Mouse (Mus musculus) cerebellum, adult 2 months (tissue): ENCODE results near the gene Prss58. TPM values are rescaled to one million over a fixed set of nuclear protein-coding genes. Genes with fewer than 3 reads are reported as not detected.

Experiments
- DNase-seq, 2 experiments: peaks; one replicate each; pipeline ENCODE4 v3.0.0; 2021
- H3K27ac ChIP-seq: fragments of 200-500 bp; 2 replicates; pipeline ENCODE4 v1.5.1; 2012; ENCODE audit warnings: low read length, control low read depth, inconsistent platforms; ENCODE audit not compliant: insufficient read depth
- H3K27me3 ChIP-seq: fragments of 200-500 bp; 2 replicates; pipeline ENCODE4 v1.6.1; 2012; ENCODE audit warnings: inconsistent platforms, mild to moderate bottlenecking, low read length, moderate library complexity; ENCODE audit not compliant: control insufficient read depth, insufficient read depth
- H3K4me1 ChIP-seq: fragments of 200-500 bp; 2 replicates; pipeline ENCODE4 v1.6.1; 2011; ENCODE audit warnings: low read length; ENCODE audit not compliant: control insufficient read depth, insufficient read depth
- H3K4me3 ChIP-seq: fragments of 200-500 bp; replicated peaks from 2 replicates; pipeline ENCODE3; 2011; ENCODE audit warnings: mild to moderate bottlenecking, low read depth, low read length, control low read depth; ENCODE audit not compliant: insufficient read depth
- CTCF ChIP-seq: fragments of 200-500 bp; IDR thresholded peaks from 2 replicates; pipeline ENCODE4 v1.5.1; 2011; ENCODE audit warnings: low read depth, mild to moderate bottlenecking, control low read depth, low read length, moderate library complexity, borderline replicate concordance; ENCODE audit not compliant: insufficient read depth
- POLR2A ChIP-seq: fragments of 200-500 bp; IDR thresholded peaks from 2 replicates; pipeline ENCODE4 v1.6.1; 2011; ENCODE audit warnings: low read length, control low read depth, borderline replicate concordance; ENCODE audit not compliant: insufficient read depth
- WGBS: fragments of 180-500 bp; shearing (Covaris S2); methylation state at CpG from one replicate; pipeline ENCODE4 v1.1.7; 2018; 5-methylcytosine and 5-hydroxymethylcytosine counted together
- polyA plus RNA-seq: library from polyadenylated mRNA; depleted of rRNA; stranded (reverse); fragments of >200 nt; gene quantifications from 2 replicates; pipeline ENCODE4 v1.2.3, GENCODE M21; 2012; rRNA removed

Prss58 gene
- polyA plus RNA-seq = not detected in 2 replicates

- Histone ChIP-seq H3K27me3 (no peaks in the 10 kb centered on the region), H3K4me1 (no peaks in the 10 kb centered on the region), H3K4me3 (no peak within 1 kb of the TSS), H3K27ac (no peak within 1 kb of the TSS)
- TF ChIP-seq POLR2A (no peak), CTCF (no peak)
- DNase-seq = no peak
Measured at GRCm38 (mm10) chr6:40900287-40900686, at the start of gene Prss58. Gene Prss58 (minus strand): TSS chr6:40900387.

GRCm38 (mm10) chr6:40940457-40940856, 40.3 kb upstream of the Prss58 start, which contains the start of gene 1700074P13Rik:
Gene 1700074P13Rik (minus strand): TSS chr6:40940557.
- Histone ChIP-seq H3K4me3 (no peak within 1 kb of the TSS), H3K27me3 (no peaks in the 10 kb centered on the region), H3K4me1 (no peaks in the 10 kb centered on the region), H3K27ac (no peak within 1 kb of the TSS)
- no peak for TF ChIP-seq CTCF
- no peak for TF ChIP-seq POLR2A
- no peak for DNase-seq
- WGBS = 86% methylated on average over 10 of the region's 10 CpGs

GRCm38 (mm10) chr6:40919954-40920353, 19.8 kb upstream of the Prss58 start:
- no peak for TF ChIP-seq POLR2A

GRCm38 (mm10) chr6:40894716-40895115, 5.5 kb downstream of the Prss58 start:
- Histone ChIP-seq H3K27me3 (no peaks in the 10 kb centered on the region), H3K4me3 (no peak overlapping the region), H3K27ac (no peak overlapping the region), H3K4me1 (no peaks in the 10 kb centered on the region)
- no peak for DNase-seq
- TF ChIP-seq CTCF (no peak), POLR2A (no peak)
- WGBS = 82% methylated on average over 1 of the region's 1 CpGs

More at GRCm38 (mm10) chr6:40919954-40920353, 19.8 kb upstream of the Prss58 start:
- no peak for DNase-seq
- Histone ChIP-seq H3K27me3 (no peaks in the 10 kb centered on the region), H3K4me3 (no peak overlapping the region), H3K27ac (no peak overlapping the region), H3K4me1 (no peaks in the 10 kb centered on the region)
- WGBS = 82% methylated on average over 4 of the region's 4 CpGs

GRCm38 (mm10) chr6:40893577-40893976, 6.6 kb downstream of the Prss58 start:
- Histone ChIP-seq H3K27ac (no peak overlapping the region), H3K4me3 (no peak overlapping the region), H3K4me1 (no peaks in the 10 kb centered on the region), H3K27me3 (no peaks in the 10 kb centered on the region)
- WGBS = 39% methylated on average over 7 of the region's 7 CpGs
- DNase-seq = no peak
- TF ChIP-seq CTCF (no peak), POLR2A (no peak)

- Histone ChIP-seq H3K4me3 (no peak overlapping the region), H3K4me1 (no peaks in the 10 kb centered on the region), H3K27ac (no peak overlapping the region), H3K27me3 (no peaks in the 10 kb centered on the region)
- DNase-seq = no peak
- TF ChIP-seq POLR2A = no peak
- TF ChIP-seq CTCF = no peak
- WGBS = 80% methylated on average over 4 of the region's 4 CpGs
Measured at GRCm38 (mm10) chr6:40891754-40892153, 8.4 kb downstream of the Prss58 start.

- no peak for DNase-seq
- TF ChIP-seq POLR2A (no peak), CTCF (no peak)
- Histone ChIP-seq H3K4me1 (no peaks in the 10 kb centered on the region), H3K27me3 (no peaks in the 10 kb centered on the region), H3K27ac (no peak overlapping the region), H3K4me3 (no peak overlapping the region)
- 70% methylated on average over 1 of the region's 1 CpGs for WGBS
Measured at GRCm38 (mm10) chr6:40890973-40891372, 9.2 kb downstream of the Prss58 start.

GRCm38 (mm10) chr6:40887394-40887793, 12.8 kb downstream of the Prss58 start, which contains the start of gene Moxd2:
Gene Moxd2 (minus strand): TSS chr6:40887494.
- Histone ChIP-seq H3K27me3 (no peaks in the 10 kb centered on the region), H3K4me1 (no peaks in the 10 kb centered on the region), H3K27ac (no peak within 1 kb of the TSS), H3K4me3 (no peak within 1 kb of the TSS)
- TF ChIP-seq POLR2A = no peak
- TF ChIP-seq CTCF = no peak
- no peak for DNase-seq
- 86% methylated on average over 3 of the region's 3 CpGs for WGBS

GRCm38 (mm10) chr6:40845283-40845682, 54.9 kb downstream of the Prss58 start:
- Histone ChIP-seq H3K27ac (no peak overlapping the region), H3K27me3 (no peaks in the 10 kb centered on the region), H3K4me1 (no peaks in the 10 kb centered on the region), H3K4me3 (no peak overlapping the region)
- DNase-seq = no peak
- TF ChIP-seq CTCF (no peak), POLR2A (no peak)

Other genes starting within 250 kb of the Prss58 start
- not detected in 2 replicates for gene Moxd2, start 12.9 kb downstream of the Prss58 start, polyA plus RNA-seq
- gene 1700074P13Rik, start 40.2 kb upstream of the Prss58 start, polyA plus RNA-seq = not detected in 2 replicates
- not detected in 2 replicates for gene Gm4744, start 51.5 kb upstream of the Prss58 start, polyA plus RNA-seq
- gene 1810009J06Rik, start 64.4 kb upstream of the Prss58 start, polyA plus RNA-seq = not detected in 2 replicates
- gene Gm2663, start 99.1 kb upstream of the Prss58 start, polyA plus RNA-seq = not detected in 2 replicates
- gene 2210010C04Rik, start 135.1 kb upstream of the Prss58 start, polyA plus RNA-seq = 0.05 TPM in 1 of 2 replicates, not detected in the other